Mouse (Mus musculus): ENCODE measurements around the gene Olfr979. TPM values are rescaled to one million over a fixed set of nuclear protein-coding genes. Genes with fewer than 3 reads are reported as not detected.

The Olfr979 gene
- total RNA-seq (2023) = not detected

GRCm38 (mm10) chr9:40003365-40003764 is at the start of gene Olfr979:
Gene Olfr979 (minus strand): TSS chr9:40003465.

GRCm38 (mm10) chr9:40021164-40021563 is 17.9 kb upstream of the Olfr979 start, which contains the start of gene Olfr981:
Gene Olfr981 (plus strand): TSS chr9:40021464.

GRCm38 (mm10) chr9:40009482-40009881 is 6.2 kb upstream of the Olfr979 start, which contains the start of gene Olfr980:
Gene Olfr980 (minus strand): TSS chr9:40009582.

GRCm38 (mm10) chr9:39991813-39992212 is 11.5 kb downstream of the Olfr979 start, which contains the start of gene Olfr978:
Gene Olfr978 (plus strand): TSS chr9:39992113.

GRCm38 (mm10) chr9:39961033-39961432 is 42.2 kb downstream of the Olfr979 start, which contains the start of gene Olfr976:
Gene Olfr976 (minus strand): TSS chr9:39961133.

GRCm38 (mm10) chr9:39951946-39952345 is 51.3 kb downstream of the Olfr979 start, which contains the start of gene Olfr975:
Gene Olfr975 (minus strand): TSS chr9:39952046.

Other genes with a start within 250 kb of the Olfr979 start
- not detected for gene Olfr968, start 220.2 kb downstream of the Olfr979 start, total RNA-seq (2023)
- not detected for gene Olfr969, start 212.5 kb downstream of the Olfr979 start, total RNA-seq (2023)
- gene Olfr970, start 194.6 kb downstream of the Olfr979 start, total RNA-seq (2023) = not detected
- not detected for gene Olfr971, start 166.6 kb downstream of the Olfr979 start, total RNA-seq (2023)
- not detected for gene Olfr972, start 137.0 kb downstream of the Olfr979 start, total RNA-seq (2023)
- not detected for gene Olfr229, start 96.1 kb downstream of the Olfr979 start, total RNA-seq (2023)
- not detected for gene Olfr974, start 66.0 kb downstream of the Olfr979 start, total RNA-seq (2023)
- not detected for gene Olfr975, start 51.4 kb downstream of the Olfr979 start, total RNA-seq (2023)
- gene Olfr976, start 42.3 kb downstream of the Olfr979 start, total RNA-seq (2023) = not detected
- not detected for gene Olfr978, start 11.4 kb downstream of the Olfr979 start, total RNA-seq (2023)
- not detected for gene Olfr980, start 6.1 kb upstream of the Olfr979 start, total RNA-seq (2023)
- gene Olfr981, start 18.0 kb upstream of the Olfr979 start, total RNA-seq (2023) = not detected
- not detected for gene Olfr982, start 70.4 kb upstream of the Olfr979 start, total RNA-seq (2023)
- not detected for gene Olfr983, start 90.1 kb upstream of the Olfr979 start, total RNA-seq (2023)
- under 1 TPM in 1 of 2 experiments, not detected in 1; 0.13 TPM for gene Olfr984, start 110.7 kb upstream of the Olfr979 start, total RNA-seq (2023)
- not detected for gene Olfr985, start 126.7 kb upstream of the Olfr979 start, total RNA-seq (2023)
- gene Tmem225, start 144.7 kb upstream of the Olfr979 start, total RNA-seq (2023) = not detected
- gene Olfr986, start 177.5 kb upstream of the Olfr979 start, total RNA-seq (2023) = not detected
- under 1 TPM; 0.68 to 0.71 TPM for gene Zfp202, start 188.9 kb upstream of the Olfr979 start, total RNA-seq (2023)